Mouse (Mus musculus) MEL (cell line): ENCODE measurements around the gene Ubc.

ENCODE experiments used
- CHD2 ChIP-seq: IDR thresholded peaks from 2 replicates; pipeline ENCODE4 v1.6.1; 2011; ENCODE audit warnings: low read length, improper control_type of control experiment
- CTCF ChIP-seq, 3 experiments: IDR thresholded peaks in 2 of 3; conservative IDR thresholded peaks in 1 of 3; 2 replicates each; pipeline ENCODE4 v1.5.1; 2011 to 2012; ENCODE audit warnings: low read length in 3 of 3, low read depth in 2 of 3, mild to moderate bottlenecking in 2 of 3, improper control_type of control experiment in 1 of 3, inconsistent platforms in 1 of 3, mixed read lengths in 1 of 3, moderate library complexity in 1 of 3; ENCODE audit not compliant: control insufficient read depth in 1 of 3, insufficient read depth in 1 of 3, poor library complexity in 1 of 3, severe bottlenecking in 1 of 3
- ETS1 ChIP-seq: IDR thresholded peaks from 2 replicates; pipeline ENCODE4 v1.6.1; 2012; ENCODE audit warnings: low read depth, mild to moderate bottlenecking, inconsistent platforms, low read length, improper control_type of control experiment, moderate library complexity
- GATA1 ChIP-seq: IDR thresholded peaks from 2 replicates; pipeline ENCODE4 v1.6.1; 2011; ENCODE audit warnings: low read depth, low read length, improper control_type of control experiment
- KAT2A ChIP-seq: conservative IDR thresholded peaks from 2 replicates; pipeline ENCODE4 v1.6.1; 2012; ENCODE audit warnings: low read depth, low read length, improper control_type of control experiment, inconsistent platforms
- NELFE ChIP-seq: IDR thresholded peaks from 2 replicates; pipeline ENCODE4 v1.6.1; 2011; ENCODE audit warnings: low read depth, low read length, improper control_type of control experiment
- POLR2A ChIP-seq, 2 experiments: IDR thresholded peaks; 2 replicates each; pipeline ENCODE4 v1.6.1; 2011 to 2012; ENCODE audit warnings: low read length in 2 of 2, mild to moderate bottlenecking in 2 of 2, control low read depth in 1 of 2, improper control_type of control experiment in 1 of 2, low read depth in 1 of 2, moderate library complexity in 1 of 2; ENCODE audit not compliant: control insufficient read depth in 1 of 2, insufficient read depth in 1 of 2, poor library complexity in 1 of 2
- SIN3A ChIP-seq: IDR thresholded peaks from 2 replicates; pipeline ENCODE4 v1.6.1; 2012; ENCODE audit warnings: low read length, improper control_type of control experiment, inconsistent platforms
- TCF12 ChIP-seq: IDR thresholded peaks from 2 replicates; pipeline ENCODE4 v1.6.1; 2014; ENCODE audit warnings: low read depth, mild to moderate bottlenecking, inconsistent platforms, low read length, improper control_type of control experiment, moderate library complexity
- ZMIZ1 ChIP-seq: IDR thresholded peaks from 2 replicates; pipeline ENCODE4 v1.6.1; 2012; ENCODE audit warnings: low read depth, mild to moderate bottlenecking, inconsistent platforms, low read length, improper control_type of control experiment, moderate library complexity

DNA sequence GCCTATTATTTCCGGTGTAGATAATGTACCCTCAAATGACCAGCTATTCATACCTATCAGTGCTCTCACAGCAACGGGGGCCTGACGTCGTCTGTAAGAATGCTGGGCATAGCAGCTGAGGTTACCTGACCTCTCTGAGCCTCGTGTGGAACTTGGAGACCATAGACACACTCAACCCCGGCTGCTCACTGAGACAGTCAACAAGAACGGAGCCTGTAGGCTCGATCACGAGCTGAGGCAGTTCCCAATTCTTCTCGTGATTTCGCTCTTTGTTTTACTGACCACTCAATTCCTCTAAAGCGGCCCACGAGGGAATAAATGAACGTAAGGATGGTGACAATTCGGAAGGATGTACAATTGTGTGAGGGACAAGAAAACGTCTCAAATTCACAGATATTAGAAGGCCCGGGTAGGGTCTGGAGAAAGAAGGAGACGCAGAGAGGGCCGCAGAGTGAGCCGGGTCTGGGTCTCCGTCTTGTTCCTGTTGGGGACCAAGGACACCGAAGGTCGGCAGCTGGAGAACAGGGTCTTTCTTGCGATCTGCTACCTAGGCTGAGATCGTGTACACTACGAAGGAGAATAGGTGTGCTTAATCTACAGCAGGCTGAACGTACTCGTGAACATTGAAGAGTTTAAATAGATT lies 15.0 kb upstream of the Ubc start:
- TF ChIP-seq ETS1 (0 out of 2 replicates have a peak, but pooled peaks have one; percentile 24), CTCF (IDR thresholded peaks at IDR 0.05 in 2 of 3, conservative IDR thresholded peaks at IDR 0.05 in 1 of 3; ENCODE audit: control insufficient read depth in 1 of 3, insufficient read depth in 1 of 3, low read depth in 2 of 3, low read length in 3 of 3, poor library complexity in 1 of 3, severe bottlenecking in 1 of 3) (no peak), ZMIZ1 (no peak), KAT2A (no peak), SIN3A (peak; percentile 49), TCF12 (0 out of 2 replicates have a peak, but pooled peaks have one; percentile 9), GATA1 (peak; percentile 40), NELFE (no peak), POLR2A (IDR thresholded peaks at IDR 0.05; ENCODE audit: control insufficient read depth in 1 of 2, insufficient read depth in 1 of 2, low read depth in 1 of 2, low read length in 2 of 2, poor library complexity in 1 of 2) (no peak), CHD2 (no peak)
